Comparison of ENCODE assay signal across 15 mouse cellular contexts in genomic region chr15:6592561-6593253, GRCm38 (mm10).
A peak's percentile ranks its signal among the peaks of the same experiment; 100 is the strongest.
DNase-seq lines count a peak whose midpoint lies in the region; ATAC-seq and TF ChIP-seq lines count a peak whose summit lies in the region.
"Had no signal": no experiment of that assay in that cellular context is flagged by ENCODE, and none has a peak within 500 bp of the region (broad histone marks: within the 10 kb centered on the region; RNA-seq: fewer than 3 reads in every experiment).

No protein-coding gene starts in this region.

- H3K36me3 ChIP-seq in liver, embryonic 11.5 days (ENCODE audit: control insufficient read depth, insufficient read depth, low read length), result no peaks in the 10 kb centered on the region
- no peaks in the 10 kb centered on the region for H3K36me3 ChIP-seq in kidney, adult 2 months (ENCODE audit: control insufficient read depth, insufficient read depth, low read length)
- no peaks in the 10 kb centered on the region for H3K36me3 ChIP-seq in hindbrain, embryonic 16.5 days (ENCODE audit: control insufficient read depth, insufficient read depth, low read length)
- H3K36me3 ChIP-seq in midbrain, embryonic 15.5 days (replicated peaks), result no peaks in the 10 kb centered on the region
- H3K36me3 ChIP-seq: embryonic facial prominence, embryonic 13.5 days; heart, embryonic 15.5 days; hindbrain, embryonic 12.5 days; liver, embryonic 15.5 days had no signal

- TF ChIP-seq CTCF in kidney, adult 2 months (conservative IDR thresholded peaks at IDR 0.05; ENCODE audit: insufficient read depth, insufficient read length, low read depth, low read length), result no peak

- H3K4me2 ChIP-seq in liver, embryonic 11.5 days, result peak overlapping the region; percentile 19; the same call in 1 of the 2 replicates
- no peak overlapping the region for H3K4me2 ChIP-seq in hindbrain, embryonic 16.5 days (ENCODE audit: low read length)
- H3K4me2 ChIP-seq in midbrain, embryonic 15.5 days, result no peak overlapping the region
- H3K4me2 ChIP-seq: embryonic facial prominence, embryonic 13.5 days; heart, embryonic 15.5 days; hindbrain, embryonic 12.5 days; liver, embryonic 15.5 days had no signal

- H3K27me3 ChIP-seq in liver, embryonic 11.5 days (replicated peaks; ENCODE audit: control insufficient read depth, insufficient read depth, low read length), result no peaks in the 10 kb centered on the region
- no peaks in the 10 kb centered on the region; the same call in 1 of the 2 replicates for H3K27me3 ChIP-seq in kidney, adult 2 months (replicated peaks; ENCODE audit: control insufficient read depth, insufficient read depth, low read length)
- no peaks in the 10 kb centered on the region for H3K27me3 ChIP-seq in hindbrain, embryonic 16.5 days (replicated peaks; ENCODE audit: control insufficient read depth, insufficient read depth, low read length)
- no peaks in the 10 kb centered on the region for H3K27me3 ChIP-seq in midbrain, embryonic 15.5 days (replicated peaks)
- H3K27me3 ChIP-seq: embryonic facial prominence, embryonic 13.5 days; heart, embryonic 15.5 days; hindbrain, embryonic 12.5 days; liver, embryonic 15.5 days had no signal

- WGBS in liver, embryonic 11.5 days, result 63% methylated on average over 5 of the region's 5 CpGs
- 66% methylated on average over 5 of the region's 5 CpGs for WGBS in kidney, adult 2 months
- 85% methylated on average over 5 of the region's 5 CpGs for WGBS in hindbrain, embryonic 16.5 days
- WGBS in midbrain, embryonic 15.5 days, result 80% methylated on average over 5 of the region's 5 CpGs

- no peak for ATAC-seq in liver, embryonic 11.5 days (replicated peaks; ENCODE audit: low FRiP score)
- peak; percentile 46; the same call in 1 of the 2 replicates for ATAC-seq in neutrophil, adult 5-6 weeks (ENCODE audit: extremely low read depth, insufficient number of reproducible peaks, low FRiP score, poor library complexity, severe bottlenecking)
- no peak for ATAC-seq in hindbrain, embryonic 16.5 days
- ATAC-seq in midbrain, embryonic 15.5 days (replicated peaks), result no peak
- ATAC-seq: intestine, postnatal 0 days had no signal

- TF ChIP-seq POLR2A in kidney, adult 2 months (IDR thresholded peaks at IDR 0.05; ENCODE audit: low read depth, low read length), result no peak

- peaks cover 5% of the 10 kb centered on the region; the same call in 1 of the 2 replicates for H3K4me1 ChIP-seq in liver, embryonic 11.5 days (replicated peaks; ENCODE audit: control insufficient read depth, insufficient read depth, low read length)
- H3K4me1 ChIP-seq in kidney, adult 2 months (ENCODE audit: control insufficient read depth, insufficient read depth, low read length), result no peaks in the 10 kb centered on the region
- H3K4me1 ChIP-seq in hindbrain, embryonic 16.5 days (ENCODE audit: control insufficient read depth, insufficient read depth, low read depth, low read length), result no peaks in the 10 kb centered on the region
- H3K4me1 ChIP-seq in midbrain, embryonic 15.5 days, result no peaks in the 10 kb centered on the region
- H3K4me1 ChIP-seq: heart, embryonic 15.5 days; hindbrain, embryonic 12.5 days had no signal

- H3K9me3 ChIP-seq in liver, embryonic 11.5 days (ENCODE audit: control insufficient read depth, low read length), result no peaks in the 10 kb centered on the region
- H3K9me3 ChIP-seq in hindbrain, embryonic 16.5 days (ENCODE audit: control insufficient read depth, low read length), result no peaks in the 10 kb centered on the region
- H3K9me3 ChIP-seq in midbrain, embryonic 15.5 days, result no peaks in the 10 kb centered on the region
- H3K9me3 ChIP-seq: embryonic facial prominence, embryonic 13.5 days; heart, embryonic 15.5 days; hindbrain, embryonic 12.5 days; liver, embryonic 15.5 days had no signal

- no peak overlapping the region for H3K27ac ChIP-seq in liver, embryonic 11.5 days (ENCODE audit: low read depth, low read length)
- no peak overlapping the region for H3K27ac ChIP-seq in kidney, adult 2 months (ENCODE audit: insufficient read depth, low read depth, low read length)
- H3K27ac ChIP-seq in hindbrain, embryonic 16.5 days (ENCODE audit: low read depth, low read length), result no peak overlapping the region
- H3K27ac ChIP-seq in midbrain, embryonic 15.5 days, result no peak overlapping the region
- H3K27ac ChIP-seq: embryonic facial prominence, embryonic 13.5 days; heart, embryonic 15.5 days; hindbrain, embryonic 12.5 days; liver, embryonic 15.5 days had no signal

- H3K9ac ChIP-seq in liver, embryonic 11.5 days (ENCODE audit: low read depth, low read length), result no peak overlapping the region
- no peak overlapping the region for H3K9ac ChIP-seq in hindbrain, embryonic 16.5 days (ENCODE audit: low read depth, low read length)
- H3K9ac ChIP-seq in midbrain, embryonic 15.5 days, result no peak overlapping the region
- H3K9ac ChIP-seq: embryonic facial prominence, embryonic 13.5 days; heart, embryonic 15.5 days; hindbrain, embryonic 12.5 days; liver, embryonic 15.5 days had no signal

- DNase-seq in liver, embryonic 11.5 days (ENCODE audit: low spot score), result no peak
- DNase-seq in liver, result no peak
- DNase-seq in CD8-positive naive resting alpha-beta T cell, adult 2 months (ENCODE audit: low read depth in 2 of 2, low spot score in 2 of 2), result peak; percentile 66 to 75
- peak; percentile 91 for DNase-seq in induced T-regulatory cell, adult 2 months (ENCODE audit: low read depth)
- no peak for DNase-seq in kidney, adult 2 months
- DNase-seq: cerebellum, adult 11 months; kidney, postnatal 25 days had no signal

- no peak overlapping the region for H3K4me3 ChIP-seq in liver, embryonic 11.5 days (ENCODE audit: low read depth, low read length)
- H3K4me3 ChIP-seq in kidney, adult 2 months (ENCODE audit: insufficient read depth, low read depth, low read length), result no peak overlapping the region
- H3K4me3 ChIP-seq in hindbrain, embryonic 16.5 days (ENCODE audit: low read length), result no peak overlapping the region
- H3K4me3 ChIP-seq in midbrain, embryonic 15.5 days, result no peak overlapping the region
- H3K4me3 ChIP-seq: embryonic facial prominence, embryonic 13.5 days; heart, embryonic 15.5 days; hindbrain, embryonic 12.5 days; liver, embryonic 15.5 days had no signal

Comparison
In these comparisons a context has a peak if more than half of its experiments do, and no peak if none do; other contexts are left out.
1. DNase-seq: peak in CD8-positive naive resting alpha-beta T cell, adult 2 months (2 of 2) and induced T-regulatory cell, adult 2 months (single experiment); none in liver, embryonic 11.5 days (single experiment), liver (single experiment) and kidney, adult 2 months (single experiment).